Mouse (Mus musculus): ENCODE data around the gene Cab39l. TPM values are rescaled to one million over a fixed set of nuclear protein-coding genes. Genes with fewer than 3 reads are reported as not detected.

The Cab39l gene
- total RNA-seq, 2 experiments from 2014 or later: 18.0 to 20.2 TPM

DNA sequence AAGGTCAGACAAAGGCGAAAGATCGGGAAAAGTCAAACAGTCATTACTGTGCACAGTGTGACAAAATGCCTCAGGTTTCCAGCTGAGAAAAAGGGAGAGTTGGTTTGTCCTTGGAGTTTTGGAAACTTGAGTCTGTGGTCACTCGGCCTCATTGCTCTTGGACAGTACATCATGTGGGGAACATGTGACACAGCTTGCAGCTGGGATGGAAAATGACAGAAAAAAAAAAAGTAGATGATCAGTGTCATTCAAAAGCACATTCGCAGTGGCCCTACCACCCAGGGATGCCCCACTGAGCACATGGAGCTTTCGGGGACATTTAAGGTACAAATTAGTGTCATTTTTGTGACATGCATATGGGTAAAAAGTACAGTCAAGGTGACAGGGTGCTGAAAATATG, 57.2 kb downstream of the Cab39l start:
- DNase-seq (ENCODE audit: extremely low spot score in 1 of 2, low spot score in 1 of 2): no peak

DNA sequence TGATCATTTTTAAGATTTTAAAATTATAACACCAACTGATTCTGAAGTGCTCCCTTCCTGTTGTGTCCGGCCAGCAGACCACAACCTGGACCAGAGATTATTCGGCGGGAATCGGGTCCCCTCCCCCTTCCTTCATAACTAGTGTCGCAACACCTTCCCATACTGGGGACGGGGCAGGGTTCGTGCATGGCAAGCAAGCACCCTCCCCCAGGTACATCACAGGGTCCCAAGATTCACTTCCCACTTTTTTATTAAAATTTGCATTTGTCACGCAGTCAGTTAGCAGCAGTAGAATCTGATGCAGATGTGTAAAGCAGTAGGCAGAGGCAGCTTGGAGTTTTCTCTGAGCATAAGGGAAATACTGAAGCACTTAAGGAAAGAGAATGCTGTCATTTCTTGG, 64.1 kb downstream of the Cab39l start:
- no peak for DNase-seq (ENCODE audit: extremely low spot score in 1 of 2, low spot score in 1 of 2)

DNA sequence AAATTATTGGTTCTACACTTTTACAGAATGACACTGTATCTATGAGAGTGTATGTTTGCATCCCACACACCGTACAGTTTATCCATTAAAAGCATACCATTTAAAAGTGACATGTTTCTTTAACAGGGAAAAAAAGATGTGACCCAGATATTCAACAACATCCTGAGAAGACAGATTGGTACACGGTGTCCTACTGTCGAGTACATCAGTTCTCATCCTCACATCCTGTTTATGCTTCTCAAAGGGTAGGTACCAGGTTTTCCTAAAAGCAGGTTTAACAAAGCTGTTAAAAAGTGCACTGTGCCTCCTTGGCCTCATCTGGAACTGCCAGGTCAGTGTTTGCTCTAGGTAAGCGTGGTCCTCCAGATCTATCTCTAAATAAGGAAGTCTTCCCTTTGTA, 65.4 kb downstream of the Cab39l start:
- DNase-seq (ENCODE audit: extremely low spot score in 1 of 2, low spot score in 1 of 2): no peak

DNA sequence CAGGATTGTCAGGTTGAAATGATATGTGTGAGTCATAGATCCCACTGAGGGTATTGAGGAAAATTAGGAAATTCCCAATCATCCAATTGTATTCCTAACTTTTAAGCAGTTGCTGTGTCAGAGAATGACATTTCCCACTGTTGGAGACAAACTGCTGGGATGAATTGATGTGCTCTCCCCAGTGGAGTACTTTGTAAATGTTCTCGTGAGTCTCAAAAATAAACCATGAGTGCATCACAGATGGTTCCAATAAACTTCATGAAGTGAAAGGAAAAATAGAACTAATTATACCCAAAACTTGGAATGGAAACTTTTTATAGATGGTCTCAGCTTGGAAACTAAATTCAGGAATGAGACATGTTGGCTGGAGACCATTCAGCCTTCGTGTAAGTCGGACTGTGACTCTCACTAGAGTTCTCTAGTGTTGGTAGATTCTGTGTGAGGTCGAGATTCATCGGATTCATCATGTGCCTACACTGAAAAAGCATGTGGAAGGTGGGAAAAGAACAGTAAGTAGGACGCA, 73.2 kb downstream of the Cab39l start:
- no peak for DNase-seq (ENCODE audit: extremely low spot score in 1 of 2, low spot score in 1 of 2)

DNA sequence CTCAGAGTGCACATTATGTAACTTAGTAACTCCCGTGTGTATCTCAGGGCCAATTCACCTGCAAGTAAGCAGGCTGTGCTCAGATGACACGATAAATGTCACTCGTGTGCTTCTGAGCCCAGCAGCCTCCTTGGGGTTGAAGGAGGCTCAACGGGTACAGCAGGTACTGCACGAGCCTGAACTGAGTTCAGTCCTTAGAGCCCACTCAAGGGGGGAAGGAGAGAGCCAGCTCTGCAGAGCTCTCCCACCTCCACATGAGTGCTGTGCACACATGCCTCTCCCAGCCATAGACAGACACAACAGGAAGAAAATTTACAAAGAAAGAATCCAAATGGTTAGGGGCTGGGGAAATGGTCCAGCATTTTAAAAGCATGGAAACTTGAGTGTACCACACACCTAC, 85.1 kb downstream of the Cab39l start:
- no peak for DNase-seq (ENCODE audit: extremely low spot score in 1 of 2, low spot score in 1 of 2)

DNA sequence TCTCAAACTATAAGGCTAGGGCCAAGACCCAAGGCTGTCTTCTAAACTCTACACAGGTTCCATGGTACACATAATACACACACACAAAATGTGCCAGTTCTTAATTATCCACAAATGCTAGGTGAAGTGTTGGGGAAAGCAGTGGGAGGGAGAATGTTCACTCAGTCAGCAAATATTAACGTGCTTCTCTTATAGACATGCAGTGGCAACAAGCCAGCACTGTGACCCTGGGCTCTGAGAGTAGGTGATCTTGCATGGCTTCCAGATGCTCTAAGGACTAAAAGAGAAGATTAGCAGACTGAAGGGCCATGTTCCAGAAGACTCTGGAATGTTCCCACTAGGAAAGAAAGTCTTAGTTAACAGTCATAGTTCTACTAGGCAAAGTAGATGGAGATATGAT, 90.0 kb downstream of the Cab39l start:
- no peak for DNase-seq (ENCODE audit: extremely low spot score in 1 of 2, low spot score in 1 of 2)

DNA sequence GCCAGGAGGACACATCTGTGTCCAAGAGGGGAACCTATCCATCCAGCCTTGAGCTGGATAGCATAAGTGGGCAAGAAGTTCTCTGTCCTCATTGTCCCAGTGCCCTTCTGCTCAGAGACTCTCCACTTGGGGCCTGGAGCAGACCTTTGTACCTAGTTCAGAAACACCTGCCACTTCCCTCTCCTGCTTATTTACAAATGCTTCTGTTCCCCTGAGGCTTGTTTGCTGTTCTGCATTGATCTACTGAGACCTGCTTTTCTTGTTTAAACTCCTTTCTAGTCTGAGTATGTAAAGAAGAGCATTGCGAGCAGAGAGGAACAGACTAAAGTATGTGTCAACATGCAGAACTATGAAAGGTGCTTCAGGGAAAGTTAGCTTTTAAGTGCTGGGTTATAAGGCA, 92.2 kb downstream of the Cab39l start:
- no peak for DNase-seq (ENCODE audit: extremely low spot score in 1 of 2, low spot score in 1 of 2)

DNA sequence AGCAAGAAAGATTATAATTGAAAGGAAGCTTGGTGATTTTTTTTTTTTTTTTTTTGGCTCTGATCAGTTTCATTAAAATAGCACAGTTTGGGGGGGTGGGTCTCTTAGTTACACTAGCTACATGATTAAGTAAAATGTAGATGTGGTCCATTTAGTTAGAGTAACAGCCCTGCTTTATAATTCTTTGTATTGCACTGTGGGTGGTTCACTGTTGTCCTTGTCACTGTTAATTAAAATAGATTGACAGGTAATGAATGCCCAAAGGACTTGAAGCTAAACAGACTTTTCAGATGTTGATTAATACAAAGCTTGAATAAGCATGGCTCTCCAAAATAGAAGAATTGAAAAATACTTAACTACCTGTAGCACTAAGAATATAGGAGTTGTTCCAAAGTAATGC, 93.1 kb downstream of the Cab39l start:
- DNase-seq (ENCODE audit: extremely low spot score in 1 of 2, low spot score in 1 of 2): no peak

DNA sequence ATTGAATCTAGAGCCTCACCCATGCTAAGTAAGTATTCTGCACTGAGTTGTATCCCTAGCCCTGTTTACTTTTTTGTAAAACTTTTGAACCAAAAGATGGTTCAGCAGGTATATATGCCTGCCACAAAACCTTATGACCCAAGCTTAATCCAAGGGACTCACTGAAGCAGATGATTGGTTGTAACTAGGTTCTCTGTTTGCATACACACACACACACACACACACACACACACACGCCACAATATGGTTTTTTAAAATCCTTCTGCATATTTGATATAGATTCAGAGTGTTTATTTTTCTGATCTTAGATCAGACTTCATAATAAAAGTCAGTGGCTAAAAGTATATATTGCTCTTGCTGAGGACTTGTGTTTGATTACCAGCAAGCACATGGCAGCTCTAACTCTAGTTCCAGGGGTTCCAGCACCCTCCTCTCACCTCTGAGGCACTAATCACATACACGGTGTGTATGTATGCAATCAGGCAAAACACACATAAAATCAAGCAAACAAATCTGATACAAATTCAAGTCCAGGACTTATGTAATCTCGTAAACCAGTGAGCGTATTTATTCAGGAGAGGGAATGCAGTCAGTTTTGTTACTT, 97.2 kb downstream of the Cab39l start:
- no peak for DNase-seq (ENCODE audit: extremely low spot score in 1 of 2, low spot score in 1 of 2)

DNA sequence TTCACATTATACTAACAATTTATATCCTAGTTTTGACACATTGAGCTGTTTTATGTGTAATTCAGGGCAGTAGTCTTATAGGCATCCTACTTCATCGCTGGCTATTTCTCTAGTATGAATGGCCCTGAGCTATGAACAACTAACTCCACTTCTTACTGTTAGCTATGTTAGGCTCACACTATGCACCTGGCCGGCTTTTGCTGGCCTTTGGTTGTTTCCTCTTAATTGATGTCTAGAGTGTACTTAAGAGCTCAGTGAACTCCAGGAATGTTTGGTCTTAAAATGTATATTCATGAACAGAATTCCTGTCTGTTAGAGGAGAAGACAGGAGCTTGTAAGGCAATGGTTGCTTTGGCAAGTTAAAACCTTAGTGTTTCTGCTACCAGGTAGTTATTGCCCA, 99.5 kb downstream of the Cab39l start:
- DNase-seq (ENCODE audit: extremely low spot score in 1 of 2, low spot score in 1 of 2): no peak

DNA sequence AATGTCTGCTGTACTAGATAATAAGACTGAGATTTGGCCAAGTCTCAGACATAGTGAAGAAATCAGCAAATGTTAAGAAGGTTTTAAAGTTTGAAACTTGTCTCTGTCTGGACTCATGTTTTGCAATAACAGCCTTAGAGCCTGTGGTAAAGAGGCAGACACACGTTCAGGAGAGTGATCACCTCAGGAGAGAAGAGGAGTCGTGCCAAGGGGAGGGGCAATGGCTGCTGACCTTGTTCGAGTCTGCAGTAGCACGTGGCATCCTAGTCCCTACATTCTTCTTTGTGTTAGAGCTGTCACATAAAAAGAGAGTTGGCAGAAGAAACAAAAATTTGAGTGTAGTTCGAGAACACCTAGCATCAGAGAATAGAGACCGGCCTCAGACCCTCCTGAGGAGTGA, 100.0 kb downstream of the Cab39l start:
- no peak for DNase-seq (ENCODE audit: extremely low spot score in 1 of 2, low spot score in 1 of 2)

DNA sequence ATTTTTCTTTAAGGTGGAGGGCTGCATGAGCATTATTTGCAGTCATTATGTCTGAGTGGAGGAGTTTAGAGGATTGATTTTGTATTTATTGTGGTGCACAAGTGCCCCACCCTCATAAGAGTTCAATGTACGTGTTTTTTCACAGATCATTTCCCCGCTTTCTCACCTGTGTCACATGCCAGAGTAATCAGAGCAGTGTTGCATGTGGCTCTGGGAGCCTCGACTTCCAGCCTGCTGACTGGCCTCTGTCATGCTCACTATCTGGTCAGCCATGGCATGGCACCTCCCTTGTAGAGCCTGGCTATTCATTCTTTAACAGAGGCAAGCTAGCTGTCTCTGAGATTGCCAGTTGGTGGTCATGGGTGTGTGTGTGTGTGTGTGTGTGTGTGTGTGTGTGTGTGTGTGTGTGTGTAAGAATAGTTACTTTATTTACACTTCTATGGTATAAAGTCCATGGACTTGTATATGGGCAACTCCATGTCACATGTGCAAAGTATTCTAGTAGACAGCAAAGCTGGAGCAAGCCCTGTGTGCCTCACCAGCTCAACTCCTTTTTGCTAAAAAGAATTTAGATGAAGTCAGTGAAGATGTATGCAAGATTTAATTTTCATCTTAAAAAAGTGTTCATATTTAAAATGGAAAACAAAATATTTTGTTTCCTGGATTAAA, 102.5 kb downstream of the Cab39l start:
- DNase-seq (ENCODE audit: extremely low spot score in 1 of 2, low spot score in 1 of 2): no peak

DNA sequence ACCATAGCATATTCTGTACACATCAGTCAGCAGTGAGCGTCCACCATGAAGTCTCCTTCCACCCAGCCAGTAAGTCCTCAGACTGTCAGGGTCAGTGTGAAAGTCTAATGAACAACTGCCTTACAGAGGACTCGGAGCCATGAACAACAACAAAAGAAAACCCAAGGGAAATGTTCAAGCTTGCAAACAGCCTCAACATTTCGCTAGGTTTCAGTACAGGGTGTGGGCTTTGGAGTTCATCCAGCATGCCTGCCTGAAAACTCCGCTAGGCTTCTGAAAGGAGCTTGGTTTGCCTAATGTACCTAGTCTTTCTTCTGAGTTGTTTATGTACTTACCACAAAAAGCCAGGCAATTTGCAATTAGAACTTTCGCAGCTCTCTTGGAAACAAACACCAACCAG, 103.2 kb downstream of the Cab39l start:
- no peak for DNase-seq (ENCODE audit: extremely low spot score in 1 of 2, low spot score in 1 of 2)

DNA sequence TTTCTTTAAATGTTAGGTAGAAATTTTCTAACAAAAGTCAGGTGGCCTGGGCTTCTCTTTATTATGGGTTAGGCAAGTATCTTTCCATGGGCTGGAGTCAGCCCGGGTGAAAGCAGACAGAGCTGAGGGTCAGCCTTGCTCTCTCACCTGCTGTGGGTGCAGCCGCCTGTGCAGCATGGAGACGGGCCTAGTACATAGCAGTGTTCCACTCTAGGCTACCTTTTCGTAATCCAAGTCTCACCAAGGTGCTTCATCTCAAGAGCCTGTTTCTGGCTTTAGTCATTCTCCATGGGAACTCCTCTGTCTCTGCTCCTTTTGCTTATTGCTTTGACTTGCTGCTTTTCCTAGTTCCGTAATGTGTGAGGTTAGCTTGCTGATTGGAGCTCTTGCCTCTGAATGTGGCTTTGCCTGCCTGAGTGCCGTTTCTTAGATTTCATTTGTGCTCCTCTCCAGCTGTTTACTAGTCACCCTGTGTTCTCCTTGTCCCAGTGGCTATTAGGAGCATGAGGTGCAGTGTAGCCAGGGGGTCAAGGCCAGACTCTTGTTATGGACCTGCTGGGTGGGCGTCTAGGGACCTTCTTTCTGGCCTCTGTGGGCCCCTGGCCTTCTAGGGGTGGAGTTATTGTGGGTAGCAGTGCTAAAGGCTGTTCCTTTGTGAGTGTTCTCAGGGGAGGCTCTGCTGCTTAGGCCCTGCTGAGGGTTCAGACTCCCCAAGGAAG, 105.5 kb downstream of the Cab39l start:
- no peak for DNase-seq (ENCODE audit: extremely low spot score in 1 of 2, low spot score in 1 of 2)

DNA sequence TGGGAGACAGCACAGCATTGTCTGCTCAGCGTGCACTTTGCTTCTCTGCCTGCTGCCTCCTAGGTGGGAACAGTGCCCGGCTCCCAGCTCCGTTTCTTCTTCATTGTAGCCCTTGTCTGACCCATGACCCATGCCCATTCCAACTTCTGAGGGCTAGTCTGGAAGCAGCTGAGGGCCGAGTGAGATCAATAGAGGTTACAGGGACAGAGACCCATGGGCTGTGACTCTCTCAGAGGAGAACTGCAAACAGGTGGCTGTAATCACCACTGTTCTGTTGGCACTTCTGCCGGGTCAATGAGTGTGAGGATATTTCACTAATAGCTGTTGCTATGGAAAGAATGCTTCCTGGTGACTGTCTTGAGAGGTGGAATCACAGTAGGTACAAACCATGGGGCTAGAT, 106.8 kb downstream of the Cab39l start:
- DNase-seq (ENCODE audit: extremely low spot score in 1 of 2, low spot score in 1 of 2): no peak

DNA sequence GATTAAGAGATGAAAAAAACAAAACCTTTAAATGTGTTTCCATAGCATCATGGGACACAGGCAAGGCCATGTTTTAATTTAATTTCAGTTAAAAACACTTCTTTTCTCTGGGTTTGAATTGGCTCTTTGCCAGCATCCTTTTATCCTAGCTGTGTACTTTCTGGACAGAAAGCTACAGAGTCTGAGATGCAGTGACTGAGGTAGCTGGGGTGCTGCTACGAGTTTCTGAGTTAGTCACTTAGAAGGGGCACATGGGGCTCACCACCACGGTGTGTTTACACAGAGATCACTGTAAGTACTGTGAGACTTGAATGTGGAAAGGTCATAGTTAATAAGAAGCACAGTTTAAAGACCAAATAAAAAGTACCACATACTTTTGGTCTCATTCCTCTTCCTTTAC, 107.8 kb downstream of the Cab39l start:
- no peak for DNase-seq (ENCODE audit: extremely low spot score in 1 of 2, low spot score in 1 of 2)

DNA sequence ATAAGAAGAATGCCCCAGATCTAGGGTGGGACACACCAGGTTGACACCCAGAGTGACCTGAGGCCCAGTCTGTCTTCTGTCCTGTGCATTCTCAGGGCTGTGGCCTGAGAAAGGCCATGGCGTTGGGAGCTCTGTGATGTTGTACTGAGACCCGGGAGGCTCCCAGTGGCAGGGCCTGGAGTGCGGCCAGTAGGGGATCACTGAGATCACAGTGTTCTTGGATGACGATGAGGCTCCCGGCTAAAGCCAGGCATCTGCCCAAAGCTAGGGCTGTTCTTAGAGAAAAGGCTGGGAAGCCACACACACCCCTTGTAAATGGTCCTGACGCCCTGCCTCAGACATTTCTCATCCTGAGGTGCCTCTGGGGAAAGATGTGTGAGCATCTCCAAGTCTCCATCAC, 108.3 kb downstream of the Cab39l start:
- DNase-seq (ENCODE audit: extremely low spot score in 1 of 2, low spot score in 1 of 2): peak in 1 of 2 experiments; percentile 21

DNA sequence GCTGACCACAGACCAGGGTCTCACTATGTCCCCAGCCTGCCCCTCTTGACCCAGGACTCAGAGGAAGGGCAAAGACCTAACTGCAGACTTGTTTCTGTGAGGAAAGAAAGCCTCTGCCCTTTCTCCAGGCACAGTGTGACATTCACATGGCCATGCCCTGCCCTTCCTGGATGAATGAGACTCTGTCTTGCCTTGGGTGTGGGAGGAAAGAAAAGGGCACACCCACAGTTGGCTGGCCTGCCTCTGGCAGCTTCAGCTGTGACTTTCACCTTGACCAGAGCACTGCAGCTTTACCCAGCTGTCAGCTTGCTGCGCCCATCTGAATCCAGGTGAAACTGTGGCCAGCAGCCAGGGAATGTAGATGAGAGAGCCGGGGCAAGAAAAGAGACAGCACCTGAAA, 110.1 kb downstream of the Cab39l start:
- no peak for DNase-seq (ENCODE audit: extremely low spot score in 1 of 2, low spot score in 1 of 2)

DNA sequence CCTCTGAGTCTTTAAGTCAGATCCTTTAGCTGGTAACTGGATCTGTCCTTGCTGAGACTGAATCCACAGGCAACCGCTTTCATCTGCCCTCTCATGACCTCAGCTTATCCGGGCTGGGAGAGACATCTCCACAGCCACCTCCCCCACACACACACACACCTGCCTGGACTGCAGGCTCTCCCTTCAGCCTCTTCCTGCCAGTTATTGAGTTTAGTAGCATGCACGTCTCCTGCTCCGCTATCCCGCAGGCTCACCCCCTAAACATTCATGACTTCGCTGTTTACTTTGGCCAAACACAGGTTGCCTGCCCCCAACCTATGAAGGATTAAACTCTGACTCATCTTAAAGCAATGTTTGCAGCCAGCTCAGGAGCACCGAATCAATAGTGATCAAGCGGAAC, 111.2 kb downstream of the Cab39l start:
- no peak for DNase-seq (ENCODE audit: extremely low spot score in 1 of 2, low spot score in 1 of 2)

DNA sequence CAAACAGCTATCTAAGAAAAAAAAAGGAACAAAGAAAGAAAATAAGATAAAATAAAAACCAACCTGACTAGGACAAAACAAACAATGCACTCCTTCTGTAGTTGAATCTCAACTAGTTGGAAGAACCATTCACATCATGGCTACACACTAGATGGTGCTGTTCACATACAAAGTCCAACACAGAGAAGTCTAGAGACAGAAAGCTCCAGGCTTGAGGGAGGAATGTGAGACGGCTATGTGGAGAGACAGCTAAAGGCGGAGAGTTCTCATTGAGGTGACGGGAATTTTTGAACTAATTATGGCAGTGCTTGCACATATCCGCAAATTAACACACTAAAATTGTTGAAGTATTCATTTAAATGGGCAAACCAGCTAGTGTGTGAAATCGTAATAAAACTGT, 113.3 kb downstream of the Cab39l start:
- no peak for DNase-seq (ENCODE audit: extremely low spot score in 1 of 2, low spot score in 1 of 2)

DNA sequence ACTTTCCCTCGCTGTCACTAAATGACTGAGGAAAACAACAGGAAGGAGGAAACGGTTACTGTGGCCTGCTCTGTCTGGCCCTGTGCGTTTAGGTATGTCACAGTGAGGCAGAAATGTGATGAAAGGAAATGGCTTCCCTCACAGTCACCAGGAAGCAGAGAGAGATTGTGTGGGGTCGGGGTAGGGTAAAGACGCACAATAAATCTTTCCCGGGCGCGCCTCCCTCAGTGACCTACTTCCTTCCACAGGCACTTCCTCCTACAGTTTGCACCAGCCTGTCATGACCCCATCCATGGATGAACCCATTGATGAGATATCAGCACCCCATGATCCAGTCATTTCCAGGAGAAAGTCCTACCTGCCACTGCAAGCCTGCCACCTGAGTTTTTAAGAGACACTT, 114.2 kb downstream of the Cab39l start:
- DNase-seq (ENCODE audit: extremely low spot score in 1 of 2, low spot score in 1 of 2): no peak

All from layer of hippocampus, postnatal 25 days (tissue).